Mouse (Mus musculus) limb, embryonic 14.5 days (tissue): ENCODE measurements around the gene Adcy2. TPM values are rescaled to one million over a fixed set of nuclear protein-coding genes. Genes with fewer than 3 reads are reported as not detected.

Source experiments
- ATAC-seq: fragments of 200-750 bp; cut with Nextera tagmentation; 2 replicates; pipeline ENCODE4 v1.8.0; 2017; ENCODE audit warnings: low read depth, moderate number of reproducible peaks, moderate TSS enrichment; ENCODE audit not compliant: low FRiP score
- DNase-seq: peaks from one replicate; pipeline ENCODE4 v3.0.0-alpha.2; 2015; ENCODE audit warnings: low spot score
- H3K27ac ChIP-seq: fragments of 300-500 bp; sonication (generic); replicated peaks from 2 replicates; pipeline ENCODE4 v1.5.1; 2014; ENCODE audit warnings: low read depth, mild to moderate bottlenecking, low read length, moderate library complexity, mixed read lengths
- H3K27me3 ChIP-seq: fragments of 300-500 bp; sonication (generic); 2 replicates; pipeline ENCODE4 v1.6.1; 2014; ENCODE audit warnings: low read length, mixed read lengths; ENCODE audit not compliant: control insufficient read depth, insufficient read depth
- H3K36me3 ChIP-seq: fragments of 300-500 bp; sonication (generic); 2 replicates; pipeline ENCODE4 v1.6.1; 2014; ENCODE audit warnings: mild to moderate bottlenecking, low read length, moderate library complexity, mixed read lengths; ENCODE audit not compliant: control insufficient read depth, insufficient read depth
- H3K4me1 ChIP-seq: fragments of 300-500 bp; sonication (generic); 2 replicates; pipeline ENCODE4 v1.6.1; 2014; ENCODE audit warnings: antibody characterized with exemption, low read length, mixed read lengths; ENCODE audit not compliant: control insufficient read depth, insufficient read depth
- H3K4me2 ChIP-seq: fragments of 300-500 bp; sonication (generic); replicated peaks from 2 replicates; pipeline ENCODE4 v1.6.1; 2014; ENCODE audit warnings: low read depth, mild to moderate bottlenecking, low read length, moderate library complexity; ENCODE audit not compliant: severe bottlenecking
- H3K4me3 ChIP-seq: fragments of 300-500 bp; sonication (generic); replicated peaks from 2 replicates; pipeline ENCODE4 v1.5.1; 2014; ENCODE audit warnings: low read length
- H3K9ac ChIP-seq: fragments of 300-500 bp; sonication (generic); 2 replicates; pipeline ENCODE4 v1.6.1; 2014; ENCODE audit warnings: mild to moderate bottlenecking, low read depth, low read length, moderate library complexity; ENCODE audit not compliant: severe bottlenecking
- H3K9me3 ChIP-seq: fragments of 300-500 bp; sonication (generic); 2 replicates; pipeline ENCODE4 v1.6.1; 2016; ENCODE audit warnings: low read length; ENCODE audit not compliant: control insufficient read depth
- POLR2A ChIP-seq: fragments of 200-500 bp; IDR thresholded peaks from 2 replicates; pipeline ENCODE4 v1.8.0; 2012; ENCODE audit warnings: inconsistent platforms, mild to moderate bottlenecking, moderate library complexity, borderline replicate concordance; ENCODE audit not compliant: insufficient read depth, insufficient read length; ENCODE audit errors: extremely low read depth
- WGBS: fragments of 180-500 bp; shearing (Covaris S2); extraction: QIAGEN DNeasy Blood & Tissue Kit; methylation state at CpG from one replicate; pipeline ENCODE4 v1.1.7; 2014; 5-methylcytosine and 5-hydroxymethylcytosine counted together
- polyA plus RNA-seq, 2 experiments: library from polyadenylated mRNA; depleted of rRNA in 1 of 2; stranded (reverse) in 1 of 2; unstranded in 1 of 2; fragments of >200 nt; fragmentation: Nextera tagmentation in 1 of 2; extraction: Ambion mirVana in 1 of 2; gene quantifications; 2 replicates each; pipeline versions ENCODE4 v1.2.1 to v1.2.3; 2012 to 2014

Adcy2 gene
- polyA plus RNA-seq (2012; rRNA removed) (16.0 and 17.7 TPM in 2 replicates), polyA plus RNA-seq (2014; fragmentation: Nextera tagmentation; extraction: Ambion mirVana) (12.8 TPM in 2 replicates)

DNA sequence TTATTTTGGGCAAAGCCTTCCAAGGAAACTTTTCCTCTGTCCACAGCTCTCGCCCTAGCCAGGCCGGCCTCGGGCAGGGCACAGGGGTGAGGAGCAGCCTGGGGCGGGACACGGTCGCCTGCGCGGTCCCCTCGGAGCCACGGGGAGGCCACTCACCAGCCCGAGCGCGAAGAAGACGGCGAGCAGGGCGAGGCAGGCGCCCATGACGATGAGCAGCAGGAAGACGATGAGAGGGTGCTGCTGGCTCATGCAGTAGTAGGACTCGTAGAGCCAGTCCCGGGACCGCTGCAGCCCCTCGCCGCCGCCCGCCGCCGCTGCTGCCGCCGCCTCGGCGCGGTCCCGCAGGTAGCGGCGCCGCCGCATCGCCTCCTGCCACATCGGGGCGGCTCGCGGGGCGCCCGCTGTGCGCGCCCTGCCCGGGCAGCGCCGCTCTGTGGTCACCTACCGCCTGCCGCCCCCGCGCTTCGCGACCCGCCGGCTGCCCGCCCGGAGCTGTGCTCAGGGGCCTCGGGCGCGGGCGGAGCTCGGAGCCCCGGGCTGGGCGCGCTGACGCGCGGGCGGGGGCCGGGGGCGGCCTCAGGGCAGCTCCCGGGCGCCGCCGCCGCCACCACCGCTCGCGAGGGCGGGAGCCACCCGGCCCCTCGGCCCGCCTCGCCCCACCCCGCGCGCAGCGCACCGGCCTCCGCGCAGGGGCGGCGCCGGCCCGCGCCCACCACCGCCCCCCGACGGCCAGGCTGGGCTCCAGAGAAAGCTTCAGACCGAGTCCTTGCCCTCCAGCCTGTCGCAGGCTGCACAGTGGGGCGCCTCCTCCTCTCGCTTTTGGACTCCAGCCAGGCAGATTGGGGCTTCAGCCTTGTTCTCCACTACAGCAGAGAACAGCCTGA, at the start of gene Adcy2:
Gene Adcy2 (minus strand): TSS at position 624 of the 884 bp plus-strand sequence.
- DNase-seq, result peak; percentile 66
- H3K27me3 ChIP-seq, result no peaks in the 10 kb centered on the region
- under 1% methylated on average over 34 of the region's 106 CpGs for WGBS
- H3K27ac ChIP-seq, result peak within 1 kb of the TSS; percentile 48
- peak within 1 kb of the TSS; percentile 88 for H3K4me2 ChIP-seq
- peak within 1 kb of the TSS; percentile 77 for H3K9ac ChIP-seq
- ATAC-seq, result peak; percentile 88
- no peaks in the 10 kb centered on the region for H3K36me3 ChIP-seq
- H3K9me3 ChIP-seq, result no peaks in the 10 kb centered on the region
- peak within 1 kb of the TSS; percentile 64 for H3K4me3 ChIP-seq
- no peak for TF ChIP-seq POLR2A
- peaks cover 22% of the 10 kb centered on the region for H3K4me1 ChIP-seq

GRCm38 (mm10) chr13:69036991-69037597, 37.8 kb upstream of the Adcy2 start:
- 82% methylated on average over 5 of the region's 5 CpGs for WGBS
- Histone ChIP-seq H3K4me2 (no peak overlapping the region), H3K27ac (no peak overlapping the region), H3K36me3 (no peaks in the 10 kb centered on the region), H3K9ac (no peak overlapping the region), H3K27me3 (no peaks in the 10 kb centered on the region), H3K9me3 (no peaks in the 10 kb centered on the region), H3K4me3 (no peak overlapping the region), H3K4me1 (no peaks in the 10 kb centered on the region)
- ATAC-seq, result no peak
- no peak for TF ChIP-seq POLR2A
- no peak for DNase-seq

DNA sequence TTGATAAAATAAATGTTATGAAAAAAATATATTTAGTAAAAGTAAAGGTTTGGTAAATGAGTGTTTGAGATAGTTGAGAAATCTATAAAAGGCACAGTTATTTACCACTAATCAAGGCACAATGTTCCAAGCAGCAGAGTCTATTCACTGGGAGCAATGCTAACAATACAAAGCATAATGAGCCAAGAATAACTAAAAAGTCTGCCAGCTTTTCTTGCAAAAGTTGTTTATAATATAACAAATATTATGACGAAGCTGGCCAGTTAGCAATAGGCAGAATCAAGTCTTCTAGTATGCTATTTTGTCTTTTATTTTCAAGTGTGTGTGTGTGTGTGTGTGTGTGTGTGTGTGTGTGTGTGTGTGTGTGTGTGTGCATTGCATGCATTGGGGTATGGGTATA, 35.3 kb upstream of the Adcy2 start:
- WGBS, result 77% methylated on average over 1 of the region's 1 CpGs
- Histone ChIP-seq H3K27ac (no peak overlapping the region), H3K4me2 (no peak overlapping the region), H3K36me3 (no peaks in the 10 kb centered on the region), H3K27me3 (no peaks in the 10 kb centered on the region), H3K4me1 (no peaks in the 10 kb centered on the region), H3K4me3 (no peak overlapping the region), H3K9me3 (no peaks in the 10 kb centered on the region), H3K9ac (no peak overlapping the region)
- ATAC-seq (no peak), DNase-seq (no peak)
- TF ChIP-seq POLR2A, result no peak

- H3K36me3 ChIP-seq, result no peaks in the 10 kb centered on the region
- H3K27ac ChIP-seq, result no peak overlapping the region
- H3K9ac ChIP-seq, result no peak overlapping the region
- ATAC-seq (no peak), DNase-seq (peak; percentile 3)
- TF ChIP-seq POLR2A, result no peak
- H3K4me2 ChIP-seq, result no peak overlapping the region
- no peaks in the 10 kb centered on the region for H3K4me1 ChIP-seq
- WGBS, result 89% methylated on average over 7 of the region's 7 CpGs
- H3K9me3 ChIP-seq, result no peaks in the 10 kb centered on the region
- no peaks in the 10 kb centered on the region for H3K27me3 ChIP-seq
- H3K4me3 ChIP-seq, result no peak overlapping the region
Observed at GRCm38 (mm10) chr13:69033532-69033931, 34.2 kb upstream of the Adcy2 start.

DNA sequence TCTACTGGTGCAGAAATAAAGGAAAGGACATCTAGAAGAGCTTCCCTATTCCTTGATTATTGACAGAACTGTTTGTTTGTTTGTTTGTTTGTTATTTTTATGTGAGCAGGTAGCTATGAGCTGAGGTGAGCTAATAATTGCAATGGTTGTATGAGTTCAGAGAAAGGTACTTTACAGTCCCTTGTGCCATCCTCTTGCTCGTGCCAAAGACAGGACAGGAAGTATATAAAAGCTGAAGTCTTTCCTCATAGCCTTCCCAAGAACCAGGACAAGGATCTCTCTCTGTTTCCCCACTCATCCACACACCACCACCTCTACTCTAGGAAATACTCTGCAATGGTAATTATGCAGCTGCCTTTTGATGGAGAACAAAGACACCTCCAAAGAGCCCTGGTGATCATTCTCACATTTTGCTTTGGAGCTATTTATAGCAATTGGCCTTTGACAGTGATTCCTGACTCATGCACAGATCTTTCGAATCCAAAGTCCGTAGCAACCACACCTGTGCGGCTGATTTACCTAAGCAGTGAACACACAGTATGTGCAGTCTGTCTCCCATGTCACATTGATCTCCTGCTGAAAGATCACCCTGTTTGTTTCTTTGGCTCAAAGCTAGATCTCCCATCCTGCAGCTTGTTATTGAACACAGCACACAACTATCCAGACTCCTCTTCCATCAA, 29.9 kb upstream of the Adcy2 start:
- H3K36me3 ChIP-seq, result no peaks in the 10 kb centered on the region
- no peak overlapping the region for H3K27ac ChIP-seq
- ATAC-seq (no peak), DNase-seq (no peak)
- no peak for TF ChIP-seq POLR2A
- H3K9me3 ChIP-seq, result no peaks in the 10 kb centered on the region
- WGBS, result 81% methylated on average over 4 of the region's 4 CpGs
- H3K27me3 ChIP-seq, result no peaks in the 10 kb centered on the region
- no peak overlapping the region for H3K9ac ChIP-seq
- no peaks in the 10 kb centered on the region for H3K4me1 ChIP-seq
- no peak overlapping the region for H3K4me3 ChIP-seq
- H3K4me2 ChIP-seq, result no peak overlapping the region
